Mouse (Mus musculus) megakaryocyte, embryonic 14.5 days (primary cell): ENCODE measurements around the gene Pdlim5.

Experiments
- FLI1 ChIP-seq: IDR thresholded peaks from 2 replicates; pipeline ENCODE4 v1.6.1; 2012; ENCODE audit warnings: low read length, inconsistent platforms, mixed read lengths
- GATA1 ChIP-seq: IDR thresholded peaks from 3 replicates; pipeline ENCODE4 v1.6.1; 2012; ENCODE audit warnings: mixed read lengths, low read length, inconsistent platforms, borderline replicate concordance

- no peak for TF ChIP-seq FLI1
- TF ChIP-seq GATA1: no peak
Observed at GRCm38 (mm10) chr3:142243263-142243662, 152.2 kb downstream of the Pdlim5 start.
